Mouse (Mus musculus) ES-E14 (cell line): ENCODE results near the gene Fbxl16. TPM values are rescaled to one million over a fixed set of nuclear protein-coding genes. Genes with fewer than 3 reads are reported as not detected.

Experiments
- DNase-seq: peaks from one replicate; pipeline ENCODE4 v3.0.0-alpha.2; 2013; ENCODE audit warnings: low read depth, low spot score
- H3K27ac ChIP-seq: 2 replicates; pipeline ENCODE4 v1.5.1; 2012; ENCODE audit warnings: low read depth, mild to moderate bottlenecking, low read length, moderate library complexity, mixed read lengths; ENCODE audit not compliant: poor library complexity, insufficient read depth, severe bottlenecking
- H3K36me3 ChIP-seq: 2 replicates; pipeline ENCODE4 v1.6.1; 2012; ENCODE audit warnings: mild to moderate bottlenecking, low read length, moderate library complexity, mixed read lengths; ENCODE audit not compliant: control insufficient read depth, poor library complexity, insufficient read depth, severe bottlenecking
- H3K4me1 ChIP-seq, 2 experiments: fragments of 150-350 bp in 1 of 2; sonication (generic) in 1 of 2; 2 replicates each; pipeline ENCODE4 v1.6.1; 2012; ENCODE audit warnings: low read length in 2 of 2, mild to moderate bottlenecking in 1 of 2, mixed read lengths in 1 of 2; ENCODE audit not compliant: control insufficient read depth in 2 of 2, insufficient read depth in 2 of 2, poor library complexity in 1 of 2
- H3K4me3 ChIP-seq, 2 experiments: fragments of 150-350 bp in 1 of 2; sonication (generic) in 1 of 2; 2 replicates each; pipeline ENCODE4 v1.5.1; 2012; ENCODE audit warnings: low read length in 2 of 2, low read depth in 1 of 2, mild to moderate bottlenecking in 1 of 2, mixed read lengths in 1 of 2; ENCODE audit not compliant: insufficient read depth in 1 of 2, poor library complexity in 1 of 2, severe bottlenecking in 1 of 2
- H3K9ac ChIP-seq: 2 replicates; pipeline ENCODE4 v1.6.1; 2012; ENCODE audit warnings: low read depth, mild to moderate bottlenecking, low read length, mixed read lengths; ENCODE audit not compliant: poor library complexity, insufficient read depth, severe bottlenecking
- H3K9me3 ChIP-seq: fragments of 150-350 bp; sonication (generic); 2 replicates; pipeline ENCODE4 v1.6.1; 2012; ENCODE audit warnings: low read depth, mild to moderate bottlenecking, low read length; ENCODE audit not compliant: control insufficient read depth, insufficient read depth
- CHD2 ChIP-seq: IDR thresholded peaks from 2 replicates; pipeline ENCODE4 v1.6.1; 2014; ENCODE audit warnings: mild to moderate bottlenecking, low read depth, low read length, inconsistent platforms
- HCFC1 ChIP-seq: IDR thresholded peaks from 2 replicates; pipeline ENCODE4 v1.6.1; 2012; ENCODE audit warnings: low read length, inconsistent platforms, borderline replicate concordance; ENCODE audit not compliant: insufficient read depth
- MAFK ChIP-seq: IDR thresholded peaks from 2 replicates; pipeline ENCODE4 v1.6.1; 2014; ENCODE audit warnings: mild to moderate bottlenecking, low read depth, low read length, inconsistent platforms; ENCODE audit not compliant: insufficient read depth
- ZC3H11A ChIP-seq: IDR thresholded peaks from 2 replicates; pipeline ENCODE4 v1.6.1; 2012; ENCODE audit warnings: low read depth, mild to moderate bottlenecking, inconsistent platforms, low read length, borderline replicate concordance
- ZNF384 ChIP-seq: IDR thresholded peaks from 2 replicates; pipeline ENCODE4 v1.6.1; 2012; ENCODE audit warnings: low read depth, low read length, inconsistent platforms
- in situ Hi-C, 2 experiments: fragments of 600-800 bp; cut with MboI; formaldehyde crosslinking; loops; one replicate each; pipeline ENCODE4 v1.15.1; 2025; ENCODE audit warnings: low sequenced_read_pairs in 2 of 2, inconsistent platforms in 1 of 2; ENCODE audit not compliant: unreplicated experiment in 2 of 2
- total RNA-seq: library from RNA; depleted of rRNA; stranded (reverse); fragments of 300-350 nt; gene quantifications from 2 replicates; pipeline ENCODE4 v1.2.3, GENCODE M21; 2012

The Fbxl16 gene
- total RNA-seq, 1 experiment: 1.7 TPM

DNA sequence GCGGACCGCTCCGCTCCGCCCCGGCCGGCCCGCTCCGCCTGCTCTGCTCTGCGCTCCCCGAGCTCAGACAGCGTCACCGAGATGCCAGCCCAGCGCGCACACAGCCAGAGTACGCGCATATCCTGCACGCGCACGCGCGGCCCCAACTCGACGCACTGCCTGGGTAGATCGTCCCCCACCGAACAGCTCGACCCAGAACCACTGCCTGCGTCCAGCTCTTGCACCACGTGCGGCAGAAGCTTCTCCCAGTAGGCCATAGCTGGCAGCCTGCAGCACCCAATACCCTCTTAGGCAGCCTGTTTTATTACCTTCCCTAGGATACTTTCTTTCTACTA, 28.2 kb downstream of the Fbxl16 start, which contains the start of gene Rhbdl1:
Gene Rhbdl1, minus strand, starts transcription at position 220 of the 335 bp plus-strand sequence.
- peaks cover 0 to 19% of the 10 kb centered on the region in 2 experiments; a peak in 1 of 4 replicates for H3K4me1 ChIP-seq
- peaks cover 51% of the 10 kb centered on the region for H3K36me3 ChIP-seq
- no peaks in the 10 kb centered on the region for H3K9me3 ChIP-seq
- in situ Hi-C loops: no loop called here
- peak within 1 kb of the TSS; percentile 23 to 41; a peak in 3 of 4 replicates for H3K4me3 ChIP-seq
- TF ChIP-seq ZNF384 (no peak), CHD2 (no peak)
- DNase-seq: no peak
- H3K9ac ChIP-seq: peak within 1 kb of the TSS; percentile 20; the same call in 1 of the 2 replicates
- H3K27ac ChIP-seq: no peak within 1 kb of the TSS

GRCm38 (mm10) chr17:25837533-25837932, 28.6 kb downstream of the Fbxl16 start:
- no peak overlapping the region for H3K27ac ChIP-seq
- peaks cover 56% of the 10 kb centered on the region for H3K36me3 ChIP-seq
- in situ Hi-C loops: no loop called here
- no peak overlapping the region for H3K4me3 ChIP-seq
- H3K4me1 ChIP-seq: peaks cover 0 to 19% of the 10 kb centered on the region in 2 experiments; a peak in 1 of 4 replicates
- no peak overlapping the region for H3K9ac ChIP-seq
- TF ChIP-seq CHD2 (no peak), HCFC1 (no peak), ZNF384 (no peak), MAFK (no peak), ZC3H11A (no peak)
- no peak for DNase-seq
- H3K9me3 ChIP-seq: no peaks in the 10 kb centered on the region

GRCm38 (mm10) chr17:25838904-25839303, 30.0 kb downstream of the Fbxl16 start:
- in situ Hi-C loops: no loop called here
- Histone ChIP-seq H3K36me3 (peaks cover 56% of the 10 kb centered on the region), H3K27ac (no peak overlapping the region), H3K9me3 (no peaks in the 10 kb centered on the region), H3K4me1 (peaks cover 0 to 24% of the 10 kb centered on the region in 2 experiments; a peak in 1 of 4 replicates), H3K4me3 (no peak overlapping the region), H3K9ac (no peak overlapping the region)
- no peak for TF ChIP-seq CHD2
- TF ChIP-seq HCFC1: no peak
- no peak for TF ChIP-seq ZNF384
- no peak for TF ChIP-seq MAFK
- TF ChIP-seq ZC3H11A: no peak
- DNase-seq: no peak

GRCm38 (mm10) chr17:25839455-25840235, 30.8 kb downstream of the Fbxl16 start:
- TF ChIP-seq MAFK (no peak), HCFC1 (no peak), CHD2 (no peak), ZNF384 (no peak), ZC3H11A (no peak)
- Histone ChIP-seq H3K36me3 (peaks cover 55% of the 10 kb centered on the region), H3K4me1 (peaks cover 1 to 23% of the 10 kb centered on the region in 2 experiments; a peak in 1 of 4 replicates)

More at GRCm38 (mm10) chr17:25839455-25840235, 30.8 kb downstream of the Fbxl16 start:
- in situ Hi-C loops: no loop called here
- H3K9me3 ChIP-seq: no peaks in the 10 kb centered on the region
- H3K9ac ChIP-seq: no peak overlapping the region
- H3K4me3 ChIP-seq: no peak overlapping the region
- no peak for DNase-seq
- H3K27ac ChIP-seq: no peak overlapping the region
